Mouse (Mus musculus) cortical plate, adult 2 months (tissue): ENCODE measurements around the gene RPS10-NUDT3. TPM values are rescaled to one million over a fixed set of nuclear protein-coding genes. Genes with fewer than 3 reads are reported as not detected.

Experiments
- H3K27ac ChIP-seq: fragments of 200-500 bp; 2 replicates; pipeline ENCODE4 v1.5.1; 2012; ENCODE audit warnings: low read length, control low read depth, inconsistent platforms; ENCODE audit not compliant: insufficient read depth
- H3K4me1 ChIP-seq: fragments of 200-500 bp; 2 replicates; pipeline ENCODE4 v1.6.1; 2011; ENCODE audit warnings: low read length; ENCODE audit not compliant: control insufficient read depth, insufficient read depth
- H3K4me3 ChIP-seq: fragments of 200-500 bp; 2 replicates; pipeline ENCODE4 v1.5.1; 2011; ENCODE audit warnings: mild to moderate bottlenecking, low read length, control low read depth; ENCODE audit not compliant: insufficient read depth
- CTCF ChIP-seq: fragments of 200-500 bp; IDR thresholded peaks from 2 replicates; pipeline ENCODE4 v1.5.1; 2011; ENCODE audit warnings: mild to moderate bottlenecking, control low read depth, low read length; ENCODE audit not compliant: insufficient read depth; ENCODE audit errors: extremely low read depth
- POLR2A ChIP-seq: fragments of 200-500 bp; IDR thresholded peaks from 2 replicates; pipeline ENCODE4 v1.6.1; 2011; ENCODE audit warnings: mild to moderate bottlenecking, low read length, control low read depth; ENCODE audit not compliant: insufficient read depth; ENCODE audit errors: extremely low read depth
- polyA plus RNA-seq: library from polyadenylated mRNA; depleted of rRNA; stranded (reverse); fragments of >200 nt; gene quantifications from 2 replicates; pipeline ENCODE4 v1.2.3, GENCODE M21; 2012

Gene RPS10-NUDT3
- polyA plus RNA-seq, 1 experiment, result 0.15 TPM

DNA sequence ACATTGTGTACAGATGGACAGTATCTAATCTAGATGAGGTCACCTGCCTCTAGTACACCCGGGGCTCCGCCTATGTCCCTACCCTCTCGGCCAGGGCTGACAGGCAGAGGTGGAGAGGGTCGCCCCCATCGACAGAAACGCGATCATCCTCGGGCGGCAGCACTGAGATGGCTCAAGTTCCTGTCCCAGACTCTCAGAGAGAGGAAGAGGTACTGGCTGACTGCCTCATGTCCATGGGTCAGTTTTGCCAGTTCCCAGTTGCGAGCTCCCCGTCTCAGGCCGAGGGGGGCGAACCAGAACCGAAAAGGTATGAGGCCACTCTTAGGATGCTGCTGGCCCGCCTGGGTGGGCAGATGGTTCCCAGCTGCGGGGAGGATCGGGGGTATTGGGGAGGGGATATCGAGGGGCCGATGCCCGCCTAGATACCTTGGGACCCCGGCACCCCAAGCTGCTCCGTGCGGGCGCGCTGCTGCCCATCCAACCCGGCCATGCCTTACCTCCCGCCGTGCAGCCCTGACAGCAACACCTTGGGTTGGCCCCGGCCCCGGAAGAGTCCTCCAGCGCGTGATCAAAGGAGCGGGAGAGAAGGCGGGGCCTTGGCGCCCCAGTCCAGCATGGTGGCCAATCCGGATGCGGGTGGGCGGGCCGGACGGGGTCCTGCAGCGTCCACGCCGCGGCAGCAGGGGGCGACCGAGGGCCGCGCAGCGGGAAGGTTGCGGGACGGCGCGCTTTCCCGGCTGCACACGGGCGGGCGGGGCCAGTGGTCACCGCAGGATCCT lies 69.7 kb downstream of the RPS10-NUDT3 start, which contains the start of gene AI413582:
AI413582 (minus strand) TSS at position 594 of the 779 bp plus-strand sequence.
- TF ChIP-seq CTCF, result peak; percentile 55
- TF ChIP-seq POLR2A, result peak; percentile 68; the same call in 1 of the 2 replicates
- Histone ChIP-seq H3K4me3 (peak within 1 kb of the TSS; percentile 87), H3K27ac (peak within 1 kb of the TSS; percentile 6)

GRCm38 (mm10) chr17:27564391-27565162 lies 70.4 kb downstream of the RPS10-NUDT3 start:
- H3K27ac ChIP-seq, result peak overlapping the region; percentile 3; the same call in 1 of the 2 replicates
- peaks cover 2% of the 10 kb centered on the region; the same call in 1 of the 2 replicates for H3K4me1 ChIP-seq
- peak overlapping the region; percentile 87 for H3K4me3 ChIP-seq
- TF ChIP-seq CTCF (no peak), POLR2A (no peak)

More for the DNA sequence above, 69.7 kb downstream of the RPS10-NUDT3 start, which contains the start of gene AI413582:
- H3K4me1 ChIP-seq, result peaks cover 2% of the 10 kb centered on the region; the same call in 1 of the 2 replicates

- no peak overlapping the region for H3K27ac ChIP-seq
- H3K4me3 ChIP-seq, result no peak overlapping the region
- peaks cover 2% of the 10 kb centered on the region; the same call in 1 of the 2 replicates for H3K4me1 ChIP-seq
- TF ChIP-seq POLR2A (no peak), CTCF (no peak)
Measured at GRCm38 (mm10) chr17:27563771-27564244, 71.2 kb downstream of the RPS10-NUDT3 start.

GRCm38 (mm10) chr17:27561809-27562526 lies 73.1 kb downstream of the RPS10-NUDT3 start:
- TF ChIP-seq CTCF (no peak), POLR2A (no peak)
- no peak overlapping the region for H3K27ac ChIP-seq

DNA sequence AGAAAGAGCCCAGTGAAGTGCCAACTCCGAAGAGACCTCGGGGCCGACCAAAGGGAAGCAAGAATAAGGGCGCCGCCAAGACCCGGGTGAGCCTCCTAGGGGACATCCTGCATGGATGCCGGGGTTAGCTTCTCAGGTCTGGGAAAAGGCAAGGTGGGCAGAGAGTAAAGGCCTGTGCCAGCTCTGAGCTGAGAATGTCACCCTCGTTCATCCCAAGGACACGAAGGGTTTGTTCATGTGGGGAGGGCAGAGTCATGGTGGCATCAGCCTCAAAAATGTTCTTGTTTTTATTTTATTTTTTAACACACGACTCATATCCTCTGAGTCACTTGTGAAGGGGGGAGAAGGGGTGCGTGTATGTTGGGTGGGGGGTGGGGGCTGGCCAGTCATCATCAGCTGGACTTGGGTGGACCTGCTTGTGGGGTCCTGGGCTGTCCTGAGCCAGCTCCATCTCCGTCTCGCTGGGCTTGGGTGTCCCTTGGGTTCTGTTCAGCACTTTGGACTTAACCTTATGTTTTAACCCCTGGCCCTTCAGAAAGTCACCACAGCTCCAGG lies 74.0 kb downstream of the RPS10-NUDT3 start:
- Histone ChIP-seq H3K4me3 (no peak overlapping the region), H3K27ac (no peak overlapping the region), H3K4me1 (no peaks in the 10 kb centered on the region)
- TF ChIP-seq POLR2A (no peak), CTCF (no peak)

More at GRCm38 (mm10) chr17:27561809-27562526, 73.1 kb downstream of the RPS10-NUDT3 start:
- peaks cover 2% of the 10 kb centered on the region; the same call in 1 of the 2 replicates for H3K4me1 ChIP-seq
- no peak overlapping the region for H3K4me3 ChIP-seq

DNA sequence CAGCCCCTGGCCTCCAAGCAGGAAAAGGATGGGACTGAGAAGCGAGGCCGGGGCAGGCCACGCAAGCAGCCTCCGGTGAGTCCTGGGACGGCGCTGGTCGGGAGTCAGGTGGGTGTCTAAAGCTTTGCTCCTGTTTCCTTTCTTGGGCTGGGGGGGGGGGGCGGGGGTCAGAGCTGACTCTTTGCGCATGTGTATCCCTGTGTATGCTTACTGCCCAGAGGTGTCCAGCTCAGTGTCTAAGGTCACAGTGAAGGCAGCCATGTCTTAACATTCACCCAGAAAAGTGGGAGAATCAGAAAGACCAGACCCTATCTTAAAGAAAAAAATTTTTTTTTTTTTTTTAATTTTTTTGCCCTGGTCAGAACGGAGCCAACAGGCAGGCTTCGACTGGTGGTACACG lies 75.4 kb downstream of the RPS10-NUDT3 start:
- H3K4me3 ChIP-seq, result no peak overlapping the region
- TF ChIP-seq CTCF, result no peak
- H3K27ac ChIP-seq, result no peak overlapping the region
- H3K4me1 ChIP-seq, result no peaks in the 10 kb centered on the region

DNA sequence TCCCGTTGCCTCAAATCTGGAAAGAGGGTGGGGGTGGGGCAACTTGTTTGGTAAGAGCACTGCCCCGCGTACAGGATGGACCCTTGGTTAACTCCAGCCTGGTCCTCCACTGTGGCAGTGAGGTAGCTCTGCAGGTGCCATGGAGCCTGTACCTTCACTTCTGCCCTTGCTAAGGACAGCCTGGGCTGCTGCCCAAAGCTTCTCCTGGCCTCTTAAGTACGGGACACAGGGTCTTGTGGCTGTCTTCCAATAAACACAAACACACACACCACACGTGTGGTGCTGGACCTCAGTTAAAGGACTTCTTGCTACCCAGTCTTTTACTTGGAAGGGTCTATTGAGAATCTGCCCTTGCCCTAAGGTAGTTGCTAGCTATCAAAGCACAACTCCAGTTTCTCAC lies 76.2 kb downstream of the RPS10-NUDT3 start:
- no peak overlapping the region for H3K27ac ChIP-seq
- no peak overlapping the region for H3K4me3 ChIP-seq
- TF ChIP-seq POLR2A (no peak), CTCF (no peak)
- H3K4me1 ChIP-seq, result no peaks in the 10 kb centered on the region

DNA sequence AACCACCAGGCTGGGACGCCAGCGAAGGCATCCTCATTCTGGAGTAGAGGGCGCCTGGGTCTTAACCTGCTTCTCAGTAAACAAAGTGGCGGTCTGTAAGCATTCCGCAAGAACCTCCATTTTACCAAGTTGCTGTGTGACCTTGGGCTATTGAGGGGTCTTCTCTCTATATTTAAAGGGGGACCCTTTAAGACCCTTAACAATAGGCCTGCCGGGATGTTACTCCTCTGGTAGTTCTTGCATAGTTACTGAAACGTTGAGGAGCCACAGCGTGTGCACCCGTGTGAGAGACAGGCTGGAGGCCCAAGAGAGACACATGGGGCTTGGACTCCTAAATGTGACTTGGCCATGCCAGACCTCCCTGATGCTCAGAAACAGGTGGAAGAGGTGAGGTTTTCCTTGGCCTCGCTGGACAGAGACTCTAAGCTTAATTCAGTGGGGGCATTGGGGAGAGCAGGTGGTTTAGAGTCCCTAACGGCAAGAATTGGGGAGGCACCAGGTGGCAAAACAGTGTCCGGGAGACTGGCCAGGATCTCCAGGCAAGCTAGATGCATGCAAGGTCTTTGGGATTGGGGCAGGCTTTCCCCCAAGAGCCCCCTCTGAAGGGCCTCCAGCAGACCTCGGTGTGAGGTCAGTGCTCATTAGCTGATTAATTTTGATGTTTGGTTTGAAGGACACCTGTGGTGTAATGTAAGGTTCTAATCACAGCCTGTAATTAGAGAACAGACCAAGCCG lies 76.9 kb downstream of the RPS10-NUDT3 start:
- Histone ChIP-seq H3K4me3 (peak overlapping the region; percentile 85; the same call in 1 of the 2 replicates), H3K4me1 (no peaks in the 10 kb centered on the region), H3K27ac (no peak overlapping the region)
- TF ChIP-seq POLR2A (no peak), CTCF (no peak)
